Mouse (Mus musculus) lung, postnatal 0 days (tissue): ENCODE results near the gene Nell1.

Source experiments
- CTCF ChIP-seq: IDR thresholded peaks from 2 replicates; pipeline ENCODE4 v1.5.1; 2016; ENCODE audit warnings: antibody characterized with exemption, mild to moderate bottlenecking
- EP300 ChIP-seq: IDR thresholded peaks from 2 replicates; pipeline ENCODE4 v1.6.1; 2016; ENCODE audit warnings: antibody characterized with exemption, mild to moderate bottlenecking, control low read depth

DNA sequence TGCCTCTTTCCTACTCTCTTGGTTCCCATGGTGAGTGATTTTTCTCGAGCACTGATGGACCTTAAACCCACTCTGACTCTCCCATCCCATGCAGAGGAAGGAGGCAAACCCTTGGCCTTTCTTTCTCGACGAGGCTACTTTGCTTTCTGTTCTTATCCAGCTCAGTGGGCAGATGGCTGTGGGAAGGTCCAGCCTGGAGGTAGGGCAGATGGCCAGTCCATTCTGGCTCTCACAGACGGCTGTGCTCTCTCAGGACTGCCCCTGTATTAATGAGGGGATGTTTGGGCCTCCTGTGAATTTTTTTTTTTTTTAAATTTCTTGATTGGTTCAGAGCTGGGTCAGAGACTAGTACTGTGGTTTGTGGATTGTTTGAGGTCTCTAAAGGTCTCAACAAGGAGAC, 5.1 kb upstream of the Nell1 start:
- no peak for TF ChIP-seq EP300
- TF ChIP-seq CTCF, result no peak
